Mouse (Mus musculus): ENCODE results near the gene Fxyd5. TPM values are rescaled to one million over a fixed set of nuclear protein-coding genes. Genes with fewer than 3 reads are reported as not detected.

The Fxyd5 gene
- polyA plus RNA-seq, 1 experiment from 2014 or later = 11.5 TPM

- peak; percentile 29; the same call in 1 of the 2 replicates for ATAC-seq
- peaks cover 66% of the 10 kb centered on the region for H3K27me3 ChIP-seq
- under 1% methylated on average over 18 of the region's 28 CpGs for WGBS
- peak within 1 kb of the TSS; percentile 31 for H3K4me3 ChIP-seq
- H3K9ac ChIP-seq = peak within 1 kb of the TSS; percentile 47
- no peak within 1 kb of the TSS for H3K27ac ChIP-seq
- H3K9me3 ChIP-seq (replicated peaks) = no peaks in the 10 kb centered on the region
- peaks cover 48% of the 10 kb centered on the region for H3K4me1 ChIP-seq
- H3K4me2 ChIP-seq = peak within 1 kb of the TSS; percentile 56
- no peaks in the 10 kb centered on the region for H3K36me3 ChIP-seq (ENCODE audit: poor library complexity, severe bottlenecking)
Observed at GRCm38 (mm10) chr7:31051321-31052021, 9.2 kb upstream of the Fxyd5 start, which contains the start of gene Fxyd7. Fxyd7 (minus strand) TSS chr7:31051467.

- H3K27me3 ChIP-seq = peaks cover 67% of the 10 kb centered on the region
- H3K9me3 ChIP-seq (replicated peaks) = no peaks in the 10 kb centered on the region
- no peak for ATAC-seq
- H3K36me3 ChIP-seq (ENCODE audit: poor library complexity, severe bottlenecking) = no peaks in the 10 kb centered on the region
- peaks cover 48% of the 10 kb centered on the region for H3K4me1 ChIP-seq
- under 1% methylated on average over 9 of the region's 9 CpGs for WGBS
- peak overlapping the region; percentile 47 for H3K9ac ChIP-seq
- H3K4me2 ChIP-seq = peak overlapping the region; percentile 56
- H3K27ac ChIP-seq = no peak overlapping the region
- peak overlapping the region; percentile 31 for H3K4me3 ChIP-seq
Observed at GRCm38 (mm10) chr7:31050921-31051320, 8.6 kb upstream of the Fxyd5 start.

DNA sequence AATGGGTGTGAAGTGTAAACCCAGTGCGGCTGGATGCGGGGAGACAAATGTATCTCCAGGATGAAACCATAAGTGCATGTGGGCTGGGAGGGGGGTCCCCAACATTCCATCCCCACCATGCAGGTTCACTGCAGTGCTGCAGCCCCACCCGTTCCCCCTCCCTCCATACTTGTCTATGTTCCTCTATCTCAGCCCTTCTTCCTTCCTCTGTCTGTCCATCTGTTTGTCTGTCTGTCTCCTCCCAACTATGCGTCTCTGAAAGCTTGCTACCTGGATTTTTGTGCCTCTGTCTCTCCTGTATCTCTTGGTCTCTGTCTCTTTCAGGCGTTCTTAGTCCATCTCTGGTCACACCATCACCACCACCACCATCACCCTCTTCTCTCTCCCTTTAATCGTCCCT is 8.2 kb upstream of the Fxyd5 start:
- no peak overlapping the region for H3K27ac ChIP-seq

GRCm38 (mm10) chr7:31049846-31050281 is 7.6 kb upstream of the Fxyd5 start:
- peaks cover 69% of the 10 kb centered on the region for H3K27me3 ChIP-seq

More for the DNA sequence above, 8.2 kb upstream of the Fxyd5 start:
- H3K36me3 ChIP-seq (ENCODE audit: poor library complexity, severe bottlenecking) = no peaks in the 10 kb centered on the region
- peak overlapping the region; percentile 56 for H3K4me2 ChIP-seq
- peaks cover 47% of the 10 kb centered on the region for H3K4me1 ChIP-seq
- H3K27me3 ChIP-seq = peaks cover 68% of the 10 kb centered on the region
- H3K4me3 ChIP-seq = peak overlapping the region; percentile 31
- no peaks in the 10 kb centered on the region for H3K9me3 ChIP-seq (replicated peaks)
- 2% methylated on average over 6 of the region's 6 CpGs for WGBS
- ATAC-seq = no peak
- H3K9ac ChIP-seq = peak overlapping the region; percentile 47

DNA sequence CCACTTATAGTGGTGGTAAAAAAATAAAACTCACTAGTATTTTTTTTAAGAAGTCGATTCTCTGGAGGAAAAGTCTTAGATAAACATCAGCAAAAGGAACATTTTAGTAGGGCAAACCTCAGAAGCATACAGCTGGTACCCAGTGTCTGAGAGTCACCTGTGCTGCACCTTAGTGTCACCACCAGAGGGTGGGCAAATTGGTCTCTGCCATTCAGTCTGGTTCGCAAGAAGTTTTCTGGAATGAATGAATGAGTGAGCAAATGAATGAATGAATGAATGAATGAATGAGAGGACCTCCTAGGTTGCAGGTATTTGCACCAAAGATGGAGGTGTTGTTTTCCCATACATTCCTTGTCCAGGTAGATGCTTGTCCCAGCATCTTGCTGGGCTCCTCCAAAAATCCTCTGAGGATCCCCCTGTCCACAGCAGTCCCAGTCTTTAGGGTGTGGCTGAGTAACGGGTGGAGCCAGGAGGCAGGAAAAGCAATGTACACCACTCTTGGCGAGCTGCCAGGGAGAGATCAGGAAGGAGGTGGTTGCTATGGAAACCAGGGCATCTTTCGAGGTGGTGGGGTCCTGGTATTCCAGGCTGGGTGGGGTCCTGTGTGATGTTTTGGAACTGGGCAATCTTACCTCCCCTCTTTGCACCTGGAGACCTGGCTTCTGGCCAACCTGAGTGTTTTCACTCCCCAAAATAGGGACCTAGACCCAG is 7.0 kb upstream of the Fxyd5 start:
- Histone ChIP-seq H3K4me3 (peak overlapping the region; percentile 31), H3K27ac (peak overlapping the region; percentile 59; the same call in 1 of the 2 replicates)
- 20% methylated on average over 5 of the region's 5 CpGs for WGBS

More at GRCm38 (mm10) chr7:31049846-31050281, 7.6 kb upstream of the Fxyd5 start:
- Histone ChIP-seq H3K4me2 (peak overlapping the region; percentile 56), H3K9me3 (replicated peaks) (no peaks in the 10 kb centered on the region), H3K4me1 (peaks cover 41% of the 10 kb centered on the region), H3K9ac (peak overlapping the region; percentile 14; the same call in 1 of the 2 replicates), H3K36me3 (ENCODE audit: poor library complexity, severe bottlenecking) (no peaks in the 10 kb centered on the region), H3K27ac (peak overlapping the region; percentile 59), H3K4me3 (peak overlapping the region; percentile 31)
- WGBS = under 1% methylated on average over 10 of the region's 15 CpGs
- peak; percentile 48 for ATAC-seq

DNA sequence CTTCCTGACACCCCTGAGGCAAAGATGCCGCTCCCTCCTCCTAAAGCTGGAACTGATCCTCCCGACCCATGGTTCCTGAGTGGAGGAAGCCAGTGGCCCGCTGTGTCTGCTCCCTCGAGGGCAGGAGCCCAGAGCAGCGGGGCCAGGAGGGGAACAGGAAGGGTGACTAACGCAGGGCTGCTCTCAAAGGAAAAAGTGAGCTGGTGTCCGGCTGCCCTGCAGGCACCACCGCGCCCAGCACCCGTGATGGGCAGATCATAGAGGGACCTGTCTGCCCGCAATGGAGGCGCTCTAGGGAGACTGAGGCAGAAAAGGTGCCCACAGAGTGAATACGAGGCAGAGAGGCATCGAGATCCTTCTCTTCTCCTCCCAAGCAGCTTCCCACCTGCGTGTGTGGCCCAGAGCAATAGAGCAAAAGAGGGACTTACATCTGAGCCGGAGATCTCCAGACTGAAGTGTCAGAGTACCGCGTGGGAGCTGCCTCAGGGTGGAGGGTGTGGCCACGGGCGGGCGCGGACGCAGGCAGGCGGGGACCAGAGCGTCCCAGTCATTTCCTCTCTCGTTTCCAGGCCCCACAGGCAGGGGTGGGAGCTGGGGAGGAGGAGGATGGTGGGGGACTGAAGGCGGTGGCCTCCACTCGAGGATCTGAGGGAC is 492 bp downstream of the Fxyd5 start:
- Histone ChIP-seq H3K36me3 (ENCODE audit: poor library complexity, severe bottlenecking) (no peaks in the 10 kb centered on the region), H3K4me1 (peaks cover 6% of the 10 kb centered on the region; the same call in 1 of the 2 replicates), H3K9me3 (replicated peaks) (no peaks in the 10 kb centered on the region), H3K9ac (peak overlapping the region; percentile 26; the same call in 1 of the 2 replicates), H3K27ac (no peak overlapping the region), H3K4me2 (peak overlapping the region; percentile 27), H3K27me3 (peaks cover 63% of the 10 kb centered on the region), H3K4me3 (peak overlapping the region; percentile 16; the same call in 1 of the 2 replicates)
- WGBS = 1% methylated on average over 28 of the region's 28 CpGs
- no peak for ATAC-seq

More for the DNA sequence above, 7.0 kb upstream of the Fxyd5 start:
- ATAC-seq = peak; percentile 16; the same call in 1 of the 2 replicates
- peaks cover 38% of the 10 kb centered on the region for H3K4me1 ChIP-seq
- H3K4me2 ChIP-seq = peak overlapping the region; percentile 56
- H3K9me3 ChIP-seq (replicated peaks) = no peaks in the 10 kb centered on the region
- peak overlapping the region; percentile 14; the same call in 1 of the 2 replicates for H3K9ac ChIP-seq
- peaks cover 69% of the 10 kb centered on the region for H3K27me3 ChIP-seq
- H3K36me3 ChIP-seq (ENCODE audit: poor library complexity, severe bottlenecking) = no peaks in the 10 kb centered on the region

GRCm38 (mm10) chr7:31041023-31041407 is 1.3 kb downstream of the Fxyd5 start:
- no peak overlapping the region for H3K27ac ChIP-seq
- H3K9ac ChIP-seq = no peak overlapping the region
- H3K9me3 ChIP-seq (replicated peaks) = no peaks in the 10 kb centered on the region
- ATAC-seq = no peak
- no peaks in the 10 kb centered on the region for H3K36me3 ChIP-seq (ENCODE audit: poor library complexity, severe bottlenecking)
- 55% methylated on average over 8 of the region's 8 CpGs for WGBS
- H3K4me2 ChIP-seq = no peak overlapping the region
- peaks cover 6% of the 10 kb centered on the region; the same call in 1 of the 2 replicates for H3K4me1 ChIP-seq
- no peak overlapping the region for H3K4me3 ChIP-seq
- H3K27me3 ChIP-seq = peaks cover 60% of the 10 kb centered on the region

- no peak overlapping the region for H3K4me2 ChIP-seq
- H3K4me1 ChIP-seq = peaks cover 6% of the 10 kb centered on the region; the same call in 1 of the 2 replicates
- WGBS = 86% methylated on average over 12 of the region's 12 CpGs
- no peaks in the 10 kb centered on the region for H3K36me3 ChIP-seq (ENCODE audit: poor library complexity, severe bottlenecking)
- H3K27ac ChIP-seq = no peak overlapping the region
- no peak overlapping the region for H3K4me3 ChIP-seq
- no peak overlapping the region for H3K9ac ChIP-seq
- no peak for ATAC-seq
- no peaks in the 10 kb centered on the region for H3K9me3 ChIP-seq (replicated peaks)
- H3K27me3 ChIP-seq = peaks cover 59% of the 10 kb centered on the region
Observed at GRCm38 (mm10) chr7:31040281-31041022, 1.8 kb downstream of the Fxyd5 start.

- Histone ChIP-seq H3K4me3 (no peak overlapping the region), H3K9me3 (replicated peaks) (no peaks in the 10 kb centered on the region), H3K27me3 (peaks cover 46% of the 10 kb centered on the region), H3K27ac (no peak overlapping the region), H3K9ac (no peak overlapping the region), H3K36me3 (ENCODE audit: poor library complexity, severe bottlenecking) (no peaks in the 10 kb centered on the region), H3K4me1 (peaks cover 6% of the 10 kb centered on the region; the same call in 1 of the 2 replicates), H3K4me2 (no peak overlapping the region)
- no peak for ATAC-seq
- 85% methylated on average over 4 of the region's 4 CpGs for WGBS
Observed at GRCm38 (mm10) chr7:31039011-31039410, 3.3 kb downstream of the Fxyd5 start.

DNA sequence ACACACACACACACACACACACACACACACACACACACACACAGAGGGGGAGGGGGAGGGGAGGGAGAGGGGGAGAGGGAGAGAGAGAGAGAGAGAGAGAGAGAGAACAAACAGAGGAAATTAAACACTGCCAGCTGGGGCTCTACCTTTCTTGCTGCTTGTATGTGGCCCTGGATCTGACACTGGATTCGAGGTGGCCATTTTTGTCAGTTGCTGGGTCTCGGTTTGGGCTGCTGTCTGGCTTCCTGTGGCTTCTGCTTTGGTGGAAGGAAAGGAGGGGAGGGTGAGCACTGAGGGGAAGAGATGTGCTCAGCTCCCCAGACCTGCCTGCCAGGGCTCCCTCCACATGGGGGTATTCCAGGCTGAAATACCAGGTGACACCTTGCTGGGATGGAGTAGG is 4.6 kb downstream of the Fxyd5 start:
- Histone ChIP-seq H3K4me2 (no peak overlapping the region), H3K27ac (no peak overlapping the region), H3K27me3 (peaks cover 34% of the 10 kb centered on the region), H3K4me1 (peaks cover 6% of the 10 kb centered on the region; the same call in 1 of the 2 replicates), H3K36me3 (ENCODE audit: poor library complexity, severe bottlenecking) (no peaks in the 10 kb centered on the region), H3K9ac (no peak overlapping the region), H3K4me3 (no peak overlapping the region), H3K9me3 (replicated peaks) (no peaks in the 10 kb centered on the region)
- ATAC-seq = no peak
- WGBS = 66% methylated on average over 2 of the region's 2 CpGs

DNA sequence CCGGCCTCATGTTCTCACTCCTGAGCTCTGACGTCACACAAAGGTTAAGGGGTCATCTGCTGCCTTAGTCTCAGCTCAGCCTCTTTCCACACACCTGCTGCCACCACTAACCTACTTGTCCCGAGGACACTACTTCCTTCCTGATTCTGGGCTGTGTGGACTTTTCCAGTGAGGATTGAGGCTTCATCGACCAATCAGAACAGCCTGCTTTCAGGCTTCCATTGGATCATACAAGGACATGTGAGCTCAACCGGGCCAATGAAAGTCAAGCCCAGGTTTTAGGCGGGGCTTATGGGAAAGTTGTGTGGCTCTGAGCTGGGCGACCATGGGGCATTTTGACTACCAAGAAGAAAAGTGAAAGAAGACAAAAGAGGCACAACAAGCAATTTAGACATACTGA is 5.4 kb downstream of the Fxyd5 start:
- Histone ChIP-seq H3K27ac (no peak overlapping the region), H3K4me2 (no peak overlapping the region), H3K4me1 (peaks cover 2% of the 10 kb centered on the region; the same call in 1 of the 2 replicates), H3K9me3 (replicated peaks) (no peaks in the 10 kb centered on the region), H3K4me3 (no peak overlapping the region), H3K36me3 (ENCODE audit: poor library complexity, severe bottlenecking) (no peaks in the 10 kb centered on the region), H3K9ac (no peak overlapping the region), H3K27me3 (peaks cover 26% of the 10 kb centered on the region)
- no peak for ATAC-seq
- WGBS = 87% methylated on average over 7 of the region's 7 CpGs
